In the genomic region with DNA sequence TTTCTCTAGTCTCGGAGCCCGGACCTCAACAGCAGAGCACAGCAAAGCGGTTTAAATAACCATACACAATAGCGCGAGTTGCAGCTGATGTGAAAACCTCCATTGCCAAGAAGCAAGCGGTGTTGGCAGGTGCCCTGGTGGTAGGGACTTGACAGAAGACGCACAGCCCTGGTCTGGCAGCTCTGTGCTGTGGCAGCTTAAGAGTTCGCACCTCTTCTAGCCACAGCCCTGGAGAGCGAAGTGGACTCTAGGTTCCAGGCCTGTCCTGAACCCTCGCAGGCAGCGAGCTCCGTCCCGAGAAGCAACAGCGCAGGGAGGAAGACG, we compare ENCODE assay signal across 8 mouse cellular contexts. TPM values are rescaled to one million over a fixed set of nuclear protein-coding genes. Genes with fewer than 3 reads are reported as not detected.
DNase-seq lines count a peak whose midpoint lies in the region; ATAC-seq and TF ChIP-seq lines count a peak whose summit lies in the region.

No protein-coding gene starts in this region.

- WGBS in kidney, embryonic 14.5 days: 2% methylated on average over 15 of the region's 15 CpGs
- 2% methylated on average over 15 of the region's 15 CpGs for WGBS in forebrain, embryonic 11.5 days
- under 1% methylated on average over 15 of the region's 15 CpGs for WGBS in liver, embryonic 14.5 days (ENCODE audit: insufficient replicate concordance)
- WGBS in stomach, embryonic 15.5 days: 2% methylated on average over 15 of the region's 15 CpGs

- H3K4me3 ChIP-seq in kidney, embryonic 14.5 days (ENCODE audit: low read length): peak overlapping the region; percentile 96
- H3K4me3 ChIP-seq in forebrain, embryonic 11.5 days (ENCODE audit: low read depth, low read length): peak overlapping the region; percentile 97
- H3K4me3 ChIP-seq in liver, embryonic 14.5 days (ENCODE audit: insufficient read depth in 1 of 2, low read depth in 2 of 2, low read length in 2 of 2): peak overlapping the region; percentile 86 to 91
- peak overlapping the region; percentile 86 for H3K4me3 ChIP-seq in stomach, embryonic 15.5 days (replicated peaks)

- TF ChIP-seq EP300 in liver, embryonic 14.5 days (IDR thresholded peaks at IDR 0.05; ENCODE audit: low read depth): no peak

- no peaks in the 10 kb centered on the region for H3K36me3 ChIP-seq in kidney, embryonic 14.5 days (ENCODE audit: control insufficient read depth, insufficient read depth, low read length)
- no peaks in the 10 kb centered on the region for H3K36me3 ChIP-seq in forebrain, embryonic 11.5 days (ENCODE audit: control insufficient read depth, insufficient read depth, low read length)
- H3K36me3 ChIP-seq in liver, embryonic 14.5 days (replicated peaks; ENCODE audit: control insufficient read depth, insufficient read depth, low read depth): no peaks in the 10 kb centered on the region
- no peaks in the 10 kb centered on the region for H3K36me3 ChIP-seq in stomach, embryonic 15.5 days

- peak overlapping the region; percentile 69 for H3K4me2 ChIP-seq in kidney, embryonic 14.5 days (replicated peaks; ENCODE audit: low read depth, low read length)
- H3K4me2 ChIP-seq in forebrain, embryonic 11.5 days (ENCODE audit: low read depth, low read length, severe bottlenecking): peak overlapping the region; percentile 90
- peak overlapping the region; percentile 91 for H3K4me2 ChIP-seq in liver, embryonic 14.5 days (ENCODE audit: low read depth)
- peak overlapping the region; percentile 80 for H3K4me2 ChIP-seq in stomach, embryonic 15.5 days

- DNase-seq in kidney, postnatal 4 days: no peak
- peak; percentile 50 for DNase-seq in ES-CJ7 (ENCODE audit: low read depth, low spot score)
- no peak for DNase-seq in forebrain, embryonic 11.5 days (ENCODE audit: low spot score)
- DNase-seq in liver, embryonic 14.5 days (ENCODE audit: low read depth in 3 of 3, low spot score in 3 of 3): no peak
- no peak for DNase-seq in kidney, postnatal 10 days
- no peak for DNase-seq in thymus, postnatal 36 days

- H3K27ac ChIP-seq in kidney, embryonic 14.5 days (ENCODE audit: low read depth, low read length): peak overlapping the region; percentile 95
- 0 out of 2 replicates have a peak overlapping the region, but pooled peaks have one; percentile 92 for H3K27ac ChIP-seq in forebrain, embryonic 11.5 days (ENCODE audit: low read depth, low read length)
- peak overlapping the region; percentile 88 for H3K27ac ChIP-seq in liver, embryonic 14.5 days
- peak overlapping the region; percentile 97 for H3K27ac ChIP-seq in stomach, embryonic 15.5 days

- H3K9ac ChIP-seq in kidney, embryonic 14.5 days (ENCODE audit: low read depth, low read length): peak overlapping the region; percentile 86
- H3K9ac ChIP-seq in forebrain, embryonic 11.5 days (ENCODE audit: low read length): peak overlapping the region; percentile 95
- H3K9ac ChIP-seq in liver, embryonic 14.5 days (replicated peaks): peak overlapping the region; percentile 87
- peak overlapping the region; percentile 93 for H3K9ac ChIP-seq in stomach, embryonic 15.5 days

- ATAC-seq in kidney, embryonic 14.5 days (ENCODE audit: low FRiP score, low TSS enrichment): peak; percentile 71; the same call in 1 of the 2 replicates
- ATAC-seq in forebrain, embryonic 11.5 days (replicated peaks; ENCODE audit: low FRiP score): peak; percentile 63
- no peak for ATAC-seq in liver, embryonic 14.5 days (ENCODE audit: insufficient read depth)
- no peak for ATAC-seq in stomach, embryonic 15.5 days (ENCODE audit: insufficient read depth, low FRiP score, low read depth)

- no peaks in the 10 kb centered on the region for H3K27me3 ChIP-seq in kidney, embryonic 14.5 days (ENCODE audit: control insufficient read depth, insufficient read depth, low read length)
- no peaks in the 10 kb centered on the region for H3K27me3 ChIP-seq in forebrain, embryonic 11.5 days (ENCODE audit: control insufficient read depth, insufficient read depth, low read length)
- no peaks in the 10 kb centered on the region for H3K27me3 ChIP-seq in liver, embryonic 14.5 days (ENCODE audit: control insufficient read depth, insufficient read depth, low read length)
- no peaks in the 10 kb centered on the region for H3K27me3 ChIP-seq in stomach, embryonic 15.5 days (replicated peaks)

- no peaks in the 10 kb centered on the region for H3K9me3 ChIP-seq in kidney, embryonic 14.5 days (ENCODE audit: control insufficient read depth, low read length)
- H3K9me3 ChIP-seq in forebrain, embryonic 11.5 days (ENCODE audit: control insufficient read depth, low read length): no peaks in the 10 kb centered on the region
- no peaks in the 10 kb centered on the region for H3K9me3 ChIP-seq in liver, embryonic 14.5 days (ENCODE audit: control insufficient read depth, low read length)
- H3K9me3 ChIP-seq in stomach, embryonic 15.5 days: no peaks in the 10 kb centered on the region

- H3K4me1 ChIP-seq in kidney, embryonic 14.5 days (ENCODE audit: control insufficient read depth, insufficient read depth, low read length): peaks cover 5% of the 10 kb centered on the region; the same call in 1 of the 2 replicates
- H3K4me1 ChIP-seq in forebrain, embryonic 11.5 days (replicated peaks; ENCODE audit: control insufficient read depth, insufficient read depth, low read length): peaks cover 5% of the 10 kb centered on the region; the same call in 1 of the 2 replicates
- peaks cover 7 to 8% of the 10 kb centered on the region in 2 experiments for H3K4me1 ChIP-seq in liver, embryonic 14.5 days (replicated peaks; ENCODE audit: control insufficient read depth in 2 of 2, insufficient read depth in 2 of 2, low read length in 1 of 2)
- peaks cover 10% of the 10 kb centered on the region; the same call in 1 of the 2 replicates for H3K4me1 ChIP-seq in stomach, embryonic 15.5 days

- peak; percentile 30; the same call in 1 of the 2 replicates for TF ChIP-seq CTCF in liver, embryonic 14.5 days (IDR thresholded peaks at IDR 0.05; ENCODE audit: low read depth)

RNA-seq across cellular contexts. Expression of a gene that starts 0.7 kb away (rescaled TPM):
- 20.1 and 28.0 TPM in 2 replicates for polyA plus RNA-seq in kidney, embryonic 14.5 days (2014; fragmentation: Nextera tagmentation; extraction: Ambion mirVana)
- polyA plus RNA-seq in forebrain, embryonic 11.5 days (2014; fragmentation: Nextera tagmentation; extraction: Ambion mirVana): 38.9 and 39.9 TPM in 2 replicates
- 5.0 and 6.8 TPM in 2 replicates for polyA plus RNA-seq in liver, embryonic 14.5 days (2012; rRNA removed)
- 7.6 and 8.6 TPM in 2 replicates for polyA plus RNA-seq in liver, embryonic 14.5 days (2014; fragmentation: Nextera tagmentation; extraction: Ambion mirVana)
- 23.9 and 24.9 TPM in 2 replicates for polyA plus RNA-seq in stomach, embryonic 15.5 days (2015; fragmentation: Nextera tagmentation; extraction: Ambion mirVana)

RNA-seq across cellular contexts. Expression of a gene that starts 7.6 kb away (rescaled TPM):
- 24.7 and 28.6 TPM in 2 replicates for polyA plus RNA-seq in kidney, embryonic 14.5 days (2014; fragmentation: Nextera tagmentation; extraction: Ambion mirVana)
- polyA plus RNA-seq in forebrain, embryonic 11.5 days (2014; fragmentation: Nextera tagmentation; extraction: Ambion mirVana): 37.2 and 39.8 TPM in 2 replicates
- polyA plus RNA-seq in liver, embryonic 14.5 days (2012; rRNA removed): 6.4 and 10.4 TPM in 2 replicates
- polyA plus RNA-seq in liver, embryonic 14.5 days (2014; fragmentation: Nextera tagmentation; extraction: Ambion mirVana): 12.4 and 13.3 TPM in 2 replicates
- 26.1 and 29.0 TPM in 2 replicates for polyA plus RNA-seq in stomach, embryonic 15.5 days (2015; fragmentation: Nextera tagmentation; extraction: Ambion mirVana)

RNA-seq across cellular contexts. Expression of a gene that starts 44.3 kb away (rescaled TPM):
- polyA plus RNA-seq in kidney, embryonic 14.5 days (2014; fragmentation: Nextera tagmentation; extraction: Ambion mirVana): 0.07 TPM in 1 of 2 replicates, not detected in the other
- not detected in 2 replicates for polyA plus RNA-seq in forebrain, embryonic 11.5 days (2014; fragmentation: Nextera tagmentation; extraction: Ambion mirVana)
- not detected in 2 replicates for polyA plus RNA-seq in liver, embryonic 14.5 days (2012; rRNA removed)
- polyA plus RNA-seq in liver, embryonic 14.5 days (2014; fragmentation: Nextera tagmentation; extraction: Ambion mirVana): not detected in 2 replicates
- 0.55 and 1.2 TPM in 2 replicates for polyA plus RNA-seq in stomach, embryonic 15.5 days (2015; fragmentation: Nextera tagmentation; extraction: Ambion mirVana)

Comparison
In these comparisons a context has a peak if more than half of its experiments do, and no peak if none do; other contexts are left out.
1. ATAC-seq: peak in kidney, embryonic 14.5 days (single experiment) and forebrain, embryonic 11.5 days (single experiment); none in liver, embryonic 14.5 days (single experiment) and stomach, embryonic 15.5 days (single experiment).
2. Peak in every context shown above with its lines, with median percentiles within 50 percentile points of each other: H3K27ac ChIP-seq, H3K4me2 ChIP-seq, H3K4me3 ChIP-seq and H3K9ac ChIP-seq.